ENCODE assay signal across 11 mouse cellular contexts in genomic region chr12:101012197-101013077, GRCm38 (mm10). TPM values are rescaled to one million over a fixed set of nuclear protein-coding genes. Genes with fewer than 3 reads are reported as not detected.
DNase-seq lines count a peak whose midpoint lies in the region; TF ChIP-seq lines count a peak whose summit lies in the region.
"Had no signal": no experiment of that assay in that cellular context is flagged by ENCODE, and none has a peak within 500 bp of the region (broad histone marks: within the 10 kb centered on the region; RNA-seq: fewer than 3 reads in every experiment).

No protein-coding gene starts in this region.

- H3K36me3 ChIP-seq in spleen, adult 2 months (ENCODE audit: control insufficient read depth, insufficient read depth, low read length): no peaks in the 10 kb centered on the region
- no peaks in the 10 kb centered on the region for H3K36me3 ChIP-seq in limb, embryonic 10.5 days
- H3K36me3 ChIP-seq: limb, embryonic 15.5 days had no signal

- no peak for TF ChIP-seq CTCF in spleen, adult 2 months (IDR thresholded peaks at IDR 0.05; ENCODE audit: extremely low read depth, insufficient read depth, insufficient read length, insufficient replicate concordance)

- H3K9me3 ChIP-seq in limb, embryonic 10.5 days (replicated peaks): no peaks in the 10 kb centered on the region
- H3K9me3 ChIP-seq: limb, embryonic 15.5 days had no signal

- DNase-seq in gastrocnemius, postnatal 14 days: peak; percentile 70
- no peak for DNase-seq in gastrocnemius, postnatal 4 days (ENCODE audit: low spot score in 2 of 2)
- DNase-seq in spleen, adult 2 months (ENCODE audit: low read depth in 1 of 2, low spot score in 2 of 2): no peak
- no peak for DNase-seq in spleen, postnatal 4 days (ENCODE audit: low spot score in 2 of 2)
- DNase-seq in limb, embryonic 10.5 days (ENCODE audit: low spot score): no peak
- peak; percentile 33 for DNase-seq in yolk sac, embryonic 10.5 days (ENCODE audit: low spot score)
- no peak for DNase-seq in B cell, adult 2 months
- no peak for DNase-seq in cerebellum, adult 9-10 months
- DNase-seq: cerebellum, adult 11 months; gastrocnemius, postnatal 36 days had no signal

- no peak for TF ChIP-seq POLR2A in spleen, adult 2 months (IDR thresholded peaks at IDR 0.05; ENCODE audit: low read depth, low read length)

- H3K27ac ChIP-seq in spleen, adult 2 months (ENCODE audit: insufficient read depth, low read length): peak overlapping the region; percentile 35
- H3K27ac ChIP-seq in limb, embryonic 10.5 days: 0 out of 2 replicates have a peak overlapping the region, but pooled peaks have one; percentile 2
- H3K27ac ChIP-seq: limb, embryonic 15.5 days had no signal

- WGBS in spleen, adult 2 months: 80% methylated on average over 17 of the region's 17 CpGs
- 15% methylated on average over 17 of the region's 17 CpGs for WGBS in limb, embryonic 10.5 days

- H3K4me3 ChIP-seq in spleen, adult 2 months (ENCODE audit: extremely low read depth, insufficient read depth, insufficient read length): no peak overlapping the region
- H3K4me3 ChIP-seq in limb, embryonic 10.5 days: no peak overlapping the region
- H3K4me3 ChIP-seq: limb, embryonic 15.5 days had no signal

- no peaks in the 10 kb centered on the region for H3K27me3 ChIP-seq in spleen, adult 2 months (ENCODE audit: control insufficient read depth, insufficient read depth, low read length)
- H3K27me3 ChIP-seq in limb, embryonic 10.5 days (ENCODE audit: low read depth, poor library complexity, severe bottlenecking): peaks cover 49% of the 10 kb centered on the region

- intact Hi-C loops in gastrocnemius, postnatal 14 days (cut with DNase I; ENCODE audit: low total_unique reads): no loop called here

- H3K4me1 ChIP-seq in spleen, adult 2 months (ENCODE audit: control insufficient read depth, insufficient read depth, insufficient read length): peaks cover 74% of the 10 kb centered on the region; the same call in 1 of the 2 replicates
- H3K4me1 ChIP-seq in limb, embryonic 10.5 days: peaks cover 80% of the 10 kb centered on the region

RNA-seq across cellular contexts. Expression of gene Ccdc88c, which starts 16.4 kb away (rescaled TPM):
- 10 to 100 TPM; 29.2 to 37.2 TPM for total RNA-seq in gastrocnemius, postnatal 14 days (2021)
- 10 to 100 TPM; 51.1 to 57.3 TPM for total RNA-seq in gastrocnemius, postnatal 4 days (2021)
- polyA plus RNA-seq in spleen, adult 2 months (2012; rRNA removed): 48.3 and 51.8 TPM in 2 replicates
- 4.9 and 5.1 TPM in 2 replicates for polyA plus RNA-seq in limb, embryonic 10.5 days (2016; fragmentation: Nextera tagmentation; extraction: Ambion mirVana)

Comparison
In these comparisons a context has a peak if more than half of its experiments do, and no peak if none do; other contexts are left out.
1. DNase-seq: peak in gastrocnemius, postnatal 14 days (single experiment) and yolk sac, embryonic 10.5 days (single experiment); none in gastrocnemius, postnatal 4 days (0 of 2), spleen, adult 2 months (0 of 2), spleen, postnatal 4 days (0 of 2), limb, embryonic 10.5 days (single experiment), B cell, adult 2 months (0 of 2) and cerebellum, adult 9-10 months (single experiment).